ENCODE assay signal across 8 mouse cellular contexts in genomic region chrX:7947900-7948492, GRCm38 (mm10). TPM values are rescaled to one million over a fixed set of nuclear protein-coding genes. Genes with fewer than 3 reads are reported as not detected.
DNase-seq lines count a peak whose midpoint lies in the region; ATAC-seq lines count a peak whose summit lies in the region.

No protein-coding gene starts in this region.

- peak; percentile 98 for ATAC-seq in hindbrain, embryonic 16.5 days

- H3K27ac ChIP-seq in hindbrain, embryonic 16.5 days (ENCODE audit: low read depth, low read length) = peak overlapping the region; percentile 3; the same call in 1 of the 2 replicates
- peak overlapping the region; percentile 47; the same call in 1 of the 2 replicates for H3K27ac ChIP-seq in macrophage

- no peaks in the 10 kb centered on the region for H3K9me3 ChIP-seq in hindbrain, embryonic 16.5 days (ENCODE audit: control insufficient read depth, low read length)

- WGBS in hindbrain, embryonic 16.5 days = 24% methylated on average over 38 of the region's 38 CpGs
- 26% methylated on average over 28 of the region's 38 CpGs for WGBS in macrophage (ENCODE audit: missing documents)

- no peaks in the 10 kb centered on the region for H3K36me3 ChIP-seq in hindbrain, embryonic 16.5 days (ENCODE audit: control insufficient read depth, insufficient read depth, low read length)
- H3K36me3 ChIP-seq in macrophage (ENCODE audit: inconsistent target) = no peaks in the 10 kb centered on the region

- peak overlapping the region; percentile 50 for H3K4me3 ChIP-seq in hindbrain, embryonic 16.5 days (ENCODE audit: low read length)
- peak overlapping the region; percentile 53; the same call in 1 of the 2 replicates for H3K4me3 ChIP-seq in macrophage (ENCODE audit: inconsistent target)

- no peaks in the 10 kb centered on the region for H3K4me1 ChIP-seq in hindbrain, embryonic 16.5 days (ENCODE audit: control insufficient read depth, insufficient read depth, low read depth, low read length)

- H3K4me2 ChIP-seq in hindbrain, embryonic 16.5 days (ENCODE audit: low read length) = peak overlapping the region; percentile 40

- H3K27me3 ChIP-seq in hindbrain, embryonic 16.5 days (replicated peaks; ENCODE audit: control insufficient read depth, insufficient read depth, low read length) = no peaks in the 10 kb centered on the region

- peak; percentile 80 for DNase-seq in WW6 (ENCODE audit: low read depth, low spot score)
- peak; percentile 66 to 86 for DNase-seq in cerebellum, postnatal 4 days (ENCODE audit: low spot score in 2 of 2)
- peak; percentile 95 for DNase-seq in gastrocnemius, adult 18-20 months (ENCODE audit: low spot score)
- peak; percentile 81 to 90 for DNase-seq in left cerebral cortex, adult 18-20 months (ENCODE audit: low spot score in 2 of 2)
- DNase-seq in right cerebral cortex, adult 18-20 months = peak; percentile 95
- peak; percentile 51 for DNase-seq in urinary bladder, postnatal 10 days (ENCODE audit: low spot score)

- peak overlapping the region; percentile 33 for H3K9ac ChIP-seq in hindbrain, embryonic 16.5 days (ENCODE audit: low read depth, low read length)

- H3K79me2 ChIP-seq in macrophage (ENCODE audit: inconsistent target) = no peaks in the 10 kb centered on the region

RNA-seq across cellular contexts. Expression of gene Hdac6, which starts 0.3 kb away (rescaled TPM):
- 1 to 10 TPM; 3.6 to 5.0 TPM for total RNA-seq in gastrocnemius, adult 18-20 months (2021)
- 70.2 and 75.9 TPM in 2 replicates for polyA plus RNA-seq in hindbrain, embryonic 16.5 days (2015; fragmentation: Nextera tagmentation; extraction: Ambion mirVana)
- 10 to 100 TPM; 47.5 to 48.4 TPM for total RNA-seq in left cerebral cortex, adult 18-20 months (2021)
- 10 to 100 TPM; 16.3 to 59.1 (median 34.5) TPM for total RNA-seq in macrophage (2018; cell fraction: chromatin; rRNA removed)
- total RNA-seq in macrophage (2018; cell fraction: cytosol; rRNA removed) = 1 to 10 TPM; 3.1 to 7.3 (median 5.4) TPM
- total RNA-seq in macrophage (2018; cell fraction: nucleus; rRNA removed) = 10 to 100 TPM in 22 of 26 experiments, 1 to 10 TPM in 4; 5.9 to 31.7 (median 14.9) TPM
- 6.9 to 9.1 TPM (median 7.1 TPM) in 3 replicates for polyA plus RNA-seq in macrophage (2018)

RNA-seq across cellular contexts. Expression of gene Eras, which starts 19.6 kb away (rescaled TPM):
- total RNA-seq in gastrocnemius, adult 18-20 months (2021) = not detected
- polyA plus RNA-seq in hindbrain, embryonic 16.5 days (2015; fragmentation: Nextera tagmentation; extraction: Ambion mirVana) = 0.15 TPM in 1 of 2 replicates, not detected in the other
- total RNA-seq in left cerebral cortex, adult 18-20 months (2021) = not detected
- not detected for total RNA-seq in macrophage (2018; cell fraction: chromatin; rRNA removed)
- not detected for total RNA-seq in macrophage (2018; cell fraction: cytosol; rRNA removed)
- total RNA-seq in macrophage (2018; cell fraction: nucleus; rRNA removed) = not detected
- not detected in 3 replicates for polyA plus RNA-seq in macrophage (2018)

RNA-seq across cellular contexts. Expression of gene Pcsk1n, which starts 28.4 kb away (rescaled TPM):
- not detected for total RNA-seq in gastrocnemius, adult 18-20 months (2021)
- 303 and 325 TPM in 2 replicates for polyA plus RNA-seq in hindbrain, embryonic 16.5 days (2015; fragmentation: Nextera tagmentation; extraction: Ambion mirVana)
- 100 to 1,000 TPM; 480 to 519 TPM for total RNA-seq in left cerebral cortex, adult 18-20 months (2021)
- total RNA-seq in macrophage (2018; cell fraction: chromatin; rRNA removed) = not detected
- total RNA-seq in macrophage (2018; cell fraction: cytosol; rRNA removed) = not detected
- total RNA-seq in macrophage (2018; cell fraction: nucleus; rRNA removed) = not detected
- not detected in 3 replicates for polyA plus RNA-seq in macrophage (2018)

RNA-seq across cellular contexts. Expression of gene Gata1, which starts 29.9 kb away (rescaled TPM):
- total RNA-seq in gastrocnemius, adult 18-20 months (2021) = not detected
- polyA plus RNA-seq in hindbrain, embryonic 16.5 days (2015; fragmentation: Nextera tagmentation; extraction: Ambion mirVana) = 0.08 and 0.26 TPM in 2 replicates
- not detected for total RNA-seq in left cerebral cortex, adult 18-20 months (2021)
- total RNA-seq in macrophage (2018; cell fraction: chromatin; rRNA removed) = not detected
- under 1 TPM in 2 of 26 experiments, not detected in 24; 0.09 TPM for total RNA-seq in macrophage (2018; cell fraction: cytosol; rRNA removed)
- total RNA-seq in macrophage (2018; cell fraction: nucleus; rRNA removed) = under 1 TPM in 3 of 26 experiments, not detected in 23; 0.35 to 0.98 (median 0.37) TPM
- 0.14 TPM in 1 of 3 replicates, not detected in the others for polyA plus RNA-seq in macrophage (2018)

RNA-seq across cellular contexts. Expression of gene Gm10490, which starts 38.7 kb away (rescaled TPM):
- total RNA-seq in gastrocnemius, adult 18-20 months (2021) = not detected
- not detected in 2 replicates for polyA plus RNA-seq in hindbrain, embryonic 16.5 days (2015; fragmentation: Nextera tagmentation; extraction: Ambion mirVana)
- not detected for total RNA-seq in left cerebral cortex, adult 18-20 months (2021)
- total RNA-seq in macrophage (2018; cell fraction: chromatin; rRNA removed) = not detected
- total RNA-seq in macrophage (2018; cell fraction: cytosol; rRNA removed) = not detected
- total RNA-seq in macrophage (2018; cell fraction: nucleus; rRNA removed) = not detected
- not detected in 3 replicates for polyA plus RNA-seq in macrophage (2018)

Comparison
In these comparisons a context has a peak if more than half of its experiments do, and no peak if none do; other contexts are left out.
1. Peak in every context shown above with its lines: DNase-seq, ATAC-seq, H3K4me3 ChIP-seq and H3K27ac ChIP-seq.
2. RNA of gene Hdac6, which starts 0.3 kb away (total RNA-seq): 47.5 to 48.4 TPM in left cerebral cortex, adult 18-20 months; 3.6 to 5.0 TPM in gastrocnemius, adult 18-20 months; every median in the first group is over 4 times any median in the second.
3. RNA of gene Pcsk1n, which starts 28.4 kb away (total RNA-seq): 480 to 519 TPM in left cerebral cortex, adult 18-20 months; not detected in gastrocnemius, adult 18-20 months; every median in the first group is over 100 times any median in the second.